Mouse (Mus musculus) intestine, embryonic 16.5 days (tissue): ENCODE data around the gene Myt1l. TPM values are rescaled to one million over a fixed set of nuclear protein-coding genes. Genes with fewer than 3 reads are reported as not detected.

Experiments used
- ATAC-seq: fragments of 200-750 bp; cut with Nextera tagmentation; 2 replicates; pipeline ENCODE4 v1.8.0; 2017; ENCODE audit warnings: moderate TSS enrichment, moderate library complexity
- H3K27ac ChIP-seq: fragments of 300-500 bp; sonication (generic); 2 replicates; pipeline ENCODE4 v1.5.1; 2014; ENCODE audit warnings: mild to moderate bottlenecking, low read length
- H3K27me3 ChIP-seq: fragments of 300-500 bp; sonication (generic); replicated peaks from 2 replicates; pipeline ENCODE4 v1.6.1; 2014; ENCODE audit warnings: low read length, control low read depth, mixed read lengths; ENCODE audit not compliant: control insufficient read depth, insufficient read depth
- H3K36me3 ChIP-seq: fragments of 300-500 bp; sonication (generic); 2 replicates; pipeline ENCODE4 v1.6.1; 2014; ENCODE audit warnings: low read length, control low read depth; ENCODE audit not compliant: control insufficient read depth, insufficient read depth
- H3K4me1 ChIP-seq: fragments of 300-500 bp; sonication (generic); 2 replicates; pipeline ENCODE4 v1.6.1; 2014; ENCODE audit warnings: low read length, control low read depth, mixed read lengths; ENCODE audit not compliant: control insufficient read depth, insufficient read depth
- H3K4me2 ChIP-seq: fragments of 300-500 bp; sonication (generic); 2 replicates; pipeline ENCODE4 v1.6.1; 2014; ENCODE audit warnings: low read depth, low read length, control low read depth
- H3K4me3 ChIP-seq: fragments of 300-500 bp; sonication (generic); 2 replicates; pipeline ENCODE4 v1.5.1; 2014; ENCODE audit warnings: mild to moderate bottlenecking, low read length
- H3K9ac ChIP-seq: fragments of 300-500 bp; sonication (generic); 2 replicates; pipeline ENCODE4 v1.6.1; 2014; ENCODE audit warnings: low read depth, low read length
- H3K9me3 ChIP-seq: fragments of 300-500 bp; sonication (generic); 2 replicates; pipeline ENCODE4 v1.6.1; 2016; ENCODE audit warnings: low read length, control low read depth; ENCODE audit not compliant: control insufficient read depth
- WGBS: fragments of 180-500 bp; shearing (Covaris S2); extraction: QIAGEN DNeasy Blood & Tissue Kit; methylation state at CpG from one replicate; pipeline ENCODE4 v1.1.7; 2014; 5-methylcytosine and 5-hydroxymethylcytosine counted together
- polyA plus RNA-seq: library from polyadenylated mRNA; unstranded; fragments of >200 nt; fragmentation: Nextera tagmentation; extraction: Ambion mirVana; gene quantifications from 2 replicates; pipeline ENCODE4 v1.2.1, GENCODE M21; 2015

The Myt1l gene
- polyA plus RNA-seq, 1 experiment from 2014 or later = 3.3 TPM

DNA sequence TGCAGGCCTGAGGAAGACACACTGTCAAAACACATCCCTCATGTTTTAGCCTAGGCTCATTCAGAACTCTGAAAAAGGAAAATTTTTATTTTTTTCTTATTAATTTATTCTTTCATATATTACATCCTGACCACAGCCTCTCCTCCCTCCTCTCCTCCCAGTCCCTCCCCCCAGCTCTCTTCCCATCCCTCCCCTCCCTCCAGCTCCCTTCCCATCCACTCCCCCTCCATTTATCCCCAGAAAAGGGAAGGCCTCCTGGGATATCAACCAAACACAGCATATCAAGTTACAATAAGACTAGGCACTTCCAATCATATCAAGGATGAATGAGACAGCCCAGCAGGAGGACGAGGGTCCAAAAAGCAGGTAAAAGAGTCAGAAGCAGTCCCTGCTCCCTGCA, 112.0 kb downstream of the Myt1l start:
- Histone ChIP-seq H3K36me3 (no peaks in the 10 kb centered on the region), H3K4me2 (no peak overlapping the region), H3K27ac (no peak overlapping the region), H3K9ac (no peak overlapping the region), H3K27me3 (no peaks in the 10 kb centered on the region), H3K9me3 (no peaks in the 10 kb centered on the region), H3K4me3 (no peak overlapping the region), H3K4me1 (no peaks in the 10 kb centered on the region)
- no peak for ATAC-seq
- 32% methylated on average over 1 of the region's 1 CpGs for WGBS

DNA sequence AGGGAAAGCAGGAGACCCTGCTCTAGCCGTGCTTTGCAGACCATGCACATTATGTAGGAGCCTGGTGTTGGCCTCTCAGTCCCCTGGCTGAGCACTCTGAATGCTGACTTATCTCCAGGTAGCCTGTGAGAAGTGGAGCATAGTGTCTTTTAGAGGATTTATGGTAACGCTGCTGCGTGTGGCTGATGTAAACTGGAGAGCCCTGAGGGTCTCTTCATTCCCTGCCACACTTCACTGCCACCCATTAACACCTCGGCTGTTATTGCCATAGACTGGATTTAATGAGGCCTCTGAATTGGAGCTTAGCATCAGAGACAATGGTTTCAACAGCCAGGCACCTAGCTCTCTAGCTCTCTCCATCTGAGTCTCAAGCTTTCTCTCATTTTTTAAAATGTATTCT, 114.7 kb downstream of the Myt1l start:
- no peak overlapping the region for H3K9ac ChIP-seq
- H3K4me1 ChIP-seq = no peaks in the 10 kb centered on the region
- H3K4me2 ChIP-seq = no peak overlapping the region
- no peaks in the 10 kb centered on the region for H3K9me3 ChIP-seq
- WGBS = 29% methylated on average over 4 of the region's 4 CpGs
- H3K4me3 ChIP-seq = no peak overlapping the region
- no peak for ATAC-seq
- no peaks in the 10 kb centered on the region for H3K36me3 ChIP-seq
- no peaks in the 10 kb centered on the region for H3K27me3 ChIP-seq
- H3K27ac ChIP-seq = no peak overlapping the region

DNA sequence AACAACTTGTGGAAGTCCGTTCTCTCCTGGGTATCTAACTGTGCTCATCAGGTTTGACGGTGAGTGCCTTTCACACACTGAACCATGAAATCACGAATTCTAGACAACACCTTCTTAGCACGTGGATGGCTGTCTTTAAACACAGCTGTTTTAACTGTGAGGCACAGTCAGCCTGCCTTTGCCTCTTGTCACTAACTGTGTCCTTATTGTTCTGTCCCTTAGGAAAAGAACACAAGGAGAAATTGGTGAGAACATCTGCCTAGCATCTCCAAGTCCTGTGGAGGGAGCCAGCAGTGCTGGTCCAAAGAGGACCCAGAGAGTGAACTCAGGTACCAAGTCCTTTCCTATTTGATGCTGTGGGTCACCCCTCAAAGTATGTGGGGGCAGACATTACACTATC, 115.9 kb downstream of the Myt1l start:
- no peak for ATAC-seq
- H3K4me2 ChIP-seq = no peak overlapping the region
- H3K27ac ChIP-seq = no peak overlapping the region
- no peaks in the 10 kb centered on the region for H3K9me3 ChIP-seq
- no peaks in the 10 kb centered on the region for H3K36me3 ChIP-seq
- no peaks in the 10 kb centered on the region for H3K27me3 ChIP-seq
- no peaks in the 10 kb centered on the region for H3K4me1 ChIP-seq
- H3K4me3 ChIP-seq = no peak overlapping the region
- H3K9ac ChIP-seq = no peak overlapping the region
- 85% methylated on average over 4 of the region's 4 CpGs for WGBS

DNA sequence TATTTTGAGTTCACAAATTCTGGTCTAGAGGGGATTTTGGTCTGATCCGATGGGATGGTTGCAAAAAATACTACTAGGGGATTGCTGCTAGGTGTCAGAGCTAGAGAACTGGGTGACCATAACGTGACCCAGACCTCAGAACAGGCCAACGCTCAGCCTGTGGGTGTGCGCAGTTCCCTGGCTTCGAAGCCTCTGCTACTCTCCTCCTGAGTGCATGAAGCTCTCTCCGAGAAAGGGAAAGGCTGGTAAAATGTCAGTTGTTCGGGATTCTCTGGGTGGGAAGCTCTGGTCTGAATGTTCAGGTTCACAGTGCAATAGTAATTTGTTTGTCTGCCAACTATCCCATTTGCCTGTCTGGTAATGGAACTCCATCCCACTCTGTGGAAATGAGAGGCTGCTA, 116.5 kb downstream of the Myt1l start:
- H3K27ac ChIP-seq = no peak overlapping the region
- no peaks in the 10 kb centered on the region for H3K9me3 ChIP-seq
- no peak for ATAC-seq
- H3K4me3 ChIP-seq = no peak overlapping the region
- no peaks in the 10 kb centered on the region for H3K27me3 ChIP-seq
- no peaks in the 10 kb centered on the region for H3K4me1 ChIP-seq
- H3K9ac ChIP-seq = no peak overlapping the region
- H3K36me3 ChIP-seq = no peaks in the 10 kb centered on the region
- WGBS = 82% methylated on average over 7 of the region's 7 CpGs
- H3K4me2 ChIP-seq = no peak overlapping the region

DNA sequence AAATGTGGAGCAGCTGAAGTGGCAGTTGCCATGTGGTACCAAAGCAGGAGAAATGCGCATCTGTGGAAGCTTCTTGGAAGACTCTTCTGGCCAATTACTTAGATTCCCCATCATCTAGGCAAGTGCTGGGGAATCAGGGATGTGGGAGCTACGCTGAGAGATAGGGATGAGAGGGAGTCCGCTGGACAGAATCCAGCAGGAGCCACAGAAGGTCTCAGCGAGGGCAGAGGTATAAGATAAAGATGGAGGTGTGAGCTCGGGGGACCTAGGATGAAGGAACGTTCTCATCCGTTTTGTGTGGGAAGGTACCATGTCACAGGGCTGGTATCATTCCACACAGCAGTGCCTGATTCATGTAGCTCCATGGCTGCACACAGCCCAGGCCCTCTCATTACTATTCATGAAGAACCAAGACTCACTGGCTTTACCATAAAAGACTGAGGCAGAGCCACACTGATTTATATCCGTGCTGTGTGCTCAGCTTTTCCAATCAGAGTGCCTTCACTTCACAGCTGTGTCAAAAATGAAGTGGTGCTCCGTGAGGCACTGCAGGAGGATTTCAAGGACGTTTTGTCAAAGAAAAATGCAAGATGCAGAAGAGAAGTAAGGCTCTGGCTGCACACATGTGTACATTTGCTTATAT, 121.4 kb downstream of the Myt1l start:
- H3K4me1 ChIP-seq = no peaks in the 10 kb centered on the region
- no peak overlapping the region for H3K4me3 ChIP-seq
- no peaks in the 10 kb centered on the region for H3K9me3 ChIP-seq
- no peaks in the 10 kb centered on the region for H3K27me3 ChIP-seq
- H3K4me2 ChIP-seq = no peak overlapping the region
- ATAC-seq = no peak
- H3K9ac ChIP-seq = no peak overlapping the region
- H3K36me3 ChIP-seq = no peaks in the 10 kb centered on the region
- H3K27ac ChIP-seq = no peak overlapping the region
- 72% methylated on average over 10 of the region's 10 CpGs for WGBS

DNA sequence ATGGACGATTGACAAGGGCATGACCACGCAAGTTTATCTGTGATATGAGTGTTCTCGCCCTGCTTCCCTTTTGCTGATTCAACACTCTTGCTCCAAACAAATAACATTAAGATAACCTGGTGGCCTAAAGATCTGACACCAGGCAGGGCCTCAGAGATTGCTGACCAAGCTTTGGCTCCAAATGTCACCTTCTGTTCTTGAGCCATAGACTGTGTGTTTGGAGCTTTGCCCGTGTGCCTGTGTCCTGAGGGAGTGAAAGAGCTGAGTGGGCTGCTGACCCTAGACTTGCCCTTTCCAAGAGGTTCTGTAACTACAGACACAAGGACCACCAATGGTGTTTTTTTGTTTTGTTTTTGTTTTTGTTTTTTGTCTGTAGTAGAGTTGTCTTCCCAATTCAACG, 124.3 kb downstream of the Myt1l start:
- H3K27me3 ChIP-seq = no peaks in the 10 kb centered on the region; the same call in 1 of the 2 replicates
- no peaks in the 10 kb centered on the region for H3K36me3 ChIP-seq
- H3K4me3 ChIP-seq = no peak overlapping the region
- no peak for ATAC-seq
- no peak overlapping the region for H3K9ac ChIP-seq
- no peak overlapping the region for H3K27ac ChIP-seq
- H3K9me3 ChIP-seq = no peaks in the 10 kb centered on the region
- no peak overlapping the region for H3K4me2 ChIP-seq
- no peaks in the 10 kb centered on the region for H3K4me1 ChIP-seq
- 70% methylated on average over 5 of the region's 5 CpGs for WGBS

DNA sequence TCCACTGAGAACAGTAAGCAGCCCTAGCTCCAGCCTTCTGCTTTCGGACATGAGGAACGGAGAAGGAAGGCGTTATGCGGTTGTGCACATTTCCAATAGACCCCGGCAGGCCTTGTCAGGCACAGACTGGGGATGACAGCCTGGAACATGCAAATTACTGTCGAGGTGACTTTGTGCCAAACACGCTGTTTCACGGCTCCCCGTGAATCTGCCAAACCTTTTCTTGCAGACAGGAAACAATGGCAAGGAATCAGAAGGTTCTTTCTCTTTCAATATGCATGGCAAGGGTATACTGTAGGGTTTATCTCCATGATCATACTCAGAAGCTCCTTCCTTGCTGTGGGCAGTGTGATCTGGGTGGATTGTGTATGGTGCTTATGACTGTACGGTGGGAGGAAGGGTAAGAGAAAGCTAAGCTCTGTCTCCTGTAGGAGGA, 127.0 kb downstream of the Myt1l start:
- Histone ChIP-seq H3K36me3 (no peaks in the 10 kb centered on the region), H3K4me2 (no peak overlapping the region), H3K27me3 (no peaks in the 10 kb centered on the region; the same call in 1 of the 2 replicates), H3K9ac (no peak overlapping the region), H3K4me3 (no peak overlapping the region), H3K9me3 (no peaks in the 10 kb centered on the region), H3K27ac (no peak overlapping the region), H3K4me1 (no peaks in the 10 kb centered on the region)
- 82% methylated on average over 10 of the region's 10 CpGs for WGBS
- no peak for ATAC-seq

DNA sequence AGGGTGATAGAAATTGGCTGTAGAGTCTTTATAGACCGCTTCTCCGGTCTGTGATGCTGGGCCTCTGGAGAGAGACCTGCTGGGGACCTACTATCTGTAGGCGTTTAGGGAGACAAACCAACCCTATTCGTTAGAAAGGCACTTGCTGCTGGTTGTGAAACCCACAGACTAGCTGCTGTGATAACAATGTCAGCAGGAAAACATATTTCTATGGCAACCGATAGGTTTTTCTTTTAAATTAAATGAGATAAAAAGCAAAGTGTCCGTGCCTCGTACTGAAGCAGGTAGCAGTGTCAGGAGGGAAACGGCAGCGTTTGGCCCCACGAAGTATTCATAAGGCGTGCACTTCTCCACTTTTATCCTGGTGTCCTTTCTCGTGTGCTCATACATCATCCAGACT, 127.5 kb downstream of the Myt1l start:
- H3K9ac ChIP-seq = no peak overlapping the region
- H3K36me3 ChIP-seq = no peaks in the 10 kb centered on the region
- H3K4me2 ChIP-seq = no peak overlapping the region
- ATAC-seq = no peak
- no peak overlapping the region for H3K27ac ChIP-seq
- H3K9me3 ChIP-seq = no peaks in the 10 kb centered on the region
- no peaks in the 10 kb centered on the region; the same call in 1 of the 2 replicates for H3K27me3 ChIP-seq
- H3K4me3 ChIP-seq = no peak overlapping the region
- 67% methylated on average over 12 of the region's 12 CpGs for WGBS
- no peaks in the 10 kb centered on the region for H3K4me1 ChIP-seq

DNA sequence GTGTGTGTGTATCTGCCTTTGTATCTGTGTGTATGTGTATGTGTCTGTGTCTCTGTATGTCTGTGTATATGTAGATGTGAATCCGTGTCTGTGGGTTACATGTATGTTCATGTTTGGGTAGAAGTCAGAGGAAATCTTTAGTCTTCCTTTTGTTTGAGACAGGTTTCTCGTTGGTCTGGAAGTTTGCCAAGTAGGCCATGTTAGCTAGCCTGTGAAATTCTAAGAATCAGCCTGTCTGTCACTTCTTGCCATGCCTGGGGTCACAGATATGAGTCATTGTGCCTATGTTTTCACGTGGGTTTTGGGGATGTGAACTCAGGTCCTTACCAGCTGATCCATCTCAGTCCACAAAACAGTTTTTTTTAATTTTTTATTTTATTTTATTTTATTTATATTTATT, 128.9 kb downstream of the Myt1l start:
- Histone ChIP-seq H3K36me3 (no peaks in the 10 kb centered on the region), H3K9ac (no peak overlapping the region), H3K9me3 (no peaks in the 10 kb centered on the region), H3K4me3 (no peak overlapping the region), H3K27me3 (no peaks in the 10 kb centered on the region; the same call in 1 of the 2 replicates), H3K27ac (no peak overlapping the region), H3K4me1 (no peaks in the 10 kb centered on the region), H3K4me2 (no peak overlapping the region)
- 53% methylated on average over 3 of the region's 3 CpGs for WGBS
- ATAC-seq = no peak

DNA sequence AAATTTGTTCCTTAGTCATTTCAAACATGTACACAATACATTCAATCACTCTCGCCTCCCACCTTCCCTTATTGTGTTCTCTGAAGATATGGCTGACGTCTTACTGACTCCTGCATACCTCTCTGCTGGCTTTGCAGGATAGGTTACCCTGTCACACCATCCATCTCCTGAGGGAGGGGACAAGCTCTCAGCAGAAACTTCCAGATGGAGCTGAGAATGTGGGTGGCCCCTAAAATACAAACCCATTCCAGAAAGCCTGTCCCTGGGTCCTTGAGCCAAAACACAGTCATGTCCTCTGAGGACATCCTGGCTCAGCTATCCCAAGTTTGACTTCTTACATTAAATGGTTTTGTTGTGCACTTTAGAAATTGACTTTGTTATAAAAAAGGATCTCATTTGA, 129.7 kb downstream of the Myt1l start:
- Histone ChIP-seq H3K4me1 (no peaks in the 10 kb centered on the region), H3K27me3 (no peaks in the 10 kb centered on the region; the same call in 1 of the 2 replicates), H3K4me2 (no peak overlapping the region), H3K27ac (no peak overlapping the region), H3K9me3 (no peaks in the 10 kb centered on the region), H3K4me3 (no peak overlapping the region), H3K36me3 (no peaks in the 10 kb centered on the region), H3K9ac (no peak overlapping the region)
- 72% methylated on average over 2 of the region's 2 CpGs for WGBS
- ATAC-seq = no peak
